Mouse (Mus musculus): ENCODE data around the gene Lrpprc. TPM values are rescaled to one million over a fixed set of nuclear protein-coding genes. Genes with fewer than 3 reads are reported as not detected.

Lrpprc gene
- polyA plus RNA-seq, 1 experiment from 2014 or later, result 74.4 TPM

DNA sequence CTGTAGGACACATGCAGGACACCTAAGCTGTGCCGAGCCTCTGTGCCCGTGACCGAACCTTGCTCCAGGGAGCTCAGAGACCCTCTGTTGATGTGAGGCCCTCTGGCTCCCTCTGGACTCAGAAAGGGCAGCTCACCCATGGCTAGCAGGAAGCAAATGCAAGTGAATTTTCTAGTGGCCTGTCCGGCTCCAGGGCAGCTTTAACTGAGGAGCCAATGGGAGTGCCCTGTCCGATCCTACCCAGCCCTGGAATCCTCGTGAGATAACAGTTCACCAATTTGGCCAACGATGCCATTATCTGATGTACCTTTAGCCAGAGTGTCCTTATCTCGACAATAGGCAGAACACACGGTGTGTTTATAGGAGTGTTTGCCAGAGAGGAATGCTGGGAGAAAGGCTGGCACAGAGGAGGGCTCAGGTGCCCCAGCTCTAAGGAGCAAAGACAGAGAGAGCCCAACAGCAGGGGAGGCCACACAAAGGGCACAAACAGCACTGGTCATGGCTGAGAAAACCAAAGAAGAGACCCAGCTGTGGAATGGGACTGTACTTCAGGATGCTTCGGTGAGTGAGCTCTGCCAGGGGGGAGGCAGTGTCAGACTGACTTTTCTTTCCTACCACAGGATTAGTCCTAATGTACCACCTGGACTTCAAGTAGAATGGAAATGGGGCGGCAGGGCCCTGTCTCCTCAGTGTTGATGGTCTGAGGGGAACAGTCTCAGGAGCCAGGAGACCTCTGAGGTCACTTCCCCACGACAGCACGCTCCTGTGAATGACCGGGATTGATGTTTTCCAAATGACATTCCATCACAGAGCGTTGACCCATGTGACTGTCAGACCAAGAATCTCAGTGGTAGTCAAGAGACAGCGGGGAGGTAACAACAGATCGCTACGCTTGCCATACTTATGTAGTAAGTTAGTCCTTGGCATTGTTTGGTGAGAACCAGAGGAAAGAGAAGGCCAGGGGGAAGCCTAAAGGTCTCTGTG, 107.6 kb downstream of the Lrpprc start, which contains the start of gene Abcg5:
Gene Abcg5, minus strand, starts transcription at position 278 of the 984 bp plus-strand sequence.
- ATAC-seq (ENCODE audit: insufficient number of reproducible peaks, insufficient read depth, low FRiP score, low read depth), result no peak
- no peak within 1 kb of the TSS for H3K9ac ChIP-seq (ENCODE audit: low read length)

DNA sequence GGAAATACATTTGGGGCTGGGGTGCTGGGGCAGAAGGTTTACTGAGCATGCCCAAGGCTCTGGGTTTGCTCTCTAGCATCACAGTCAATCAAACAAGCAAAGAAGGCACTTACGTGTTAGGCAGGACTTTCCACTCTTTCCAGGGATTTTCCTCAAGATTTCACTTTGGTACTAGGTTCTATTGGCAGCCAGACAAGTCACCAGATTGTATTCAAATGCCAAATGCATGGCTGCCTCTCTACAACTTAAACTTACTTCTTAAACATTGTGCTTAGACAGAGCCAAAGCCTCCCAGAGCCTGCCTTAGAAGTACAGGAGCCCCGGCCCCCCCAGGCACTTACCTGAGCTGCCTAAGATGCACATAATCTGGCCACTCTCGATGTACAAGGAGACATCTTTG, 108.9 kb downstream of the Lrpprc start:
- 79% methylated on average over 3 of the region's 3 CpGs for WGBS
- no peaks in the 10 kb centered on the region for H3K27me3 ChIP-seq (ENCODE audit: control insufficient read depth, insufficient read depth, low read length)
- no peak for ATAC-seq (ENCODE audit: insufficient number of reproducible peaks, insufficient read depth, low FRiP score, low read depth)

More for the DNA sequence above, 107.6 kb downstream of the Lrpprc start, which contains the start of gene Abcg5:
- H3K27me3 ChIP-seq (ENCODE audit: control insufficient read depth, insufficient read depth, low read length), result no peaks in the 10 kb centered on the region
- no peak within 1 kb of the TSS for H3K27ac ChIP-seq (replicated peaks in 1 of 2; ENCODE audit: control insufficient read depth in 1 of 2, insufficient read depth in 1 of 2, low read depth in 2 of 2, low read length in 2 of 2)
- no peak within 1 kb of the TSS for H3K4me2 ChIP-seq (ENCODE audit: low read length)
- H3K36me3 ChIP-seq (ENCODE audit: control insufficient read depth, insufficient read depth, low read length), result no peaks in the 10 kb centered on the region
- 56% methylated on average over 18 of the region's 18 CpGs for WGBS
- no peaks in the 10 kb centered on the region for H3K4me1 ChIP-seq (ENCODE audit: control insufficient read depth in 2 of 2, insufficient read depth in 2 of 2, low read length in 2 of 2)
- no peaks in the 10 kb centered on the region for H3K9me3 ChIP-seq (ENCODE audit: control insufficient read depth, low read length)
- no peak within 1 kb of the TSS for H3K4me3 ChIP-seq (ENCODE audit: control insufficient read depth in 1 of 2, insufficient read depth in 1 of 2, low read depth in 1 of 2, low read length in 2 of 2)

DNA sequence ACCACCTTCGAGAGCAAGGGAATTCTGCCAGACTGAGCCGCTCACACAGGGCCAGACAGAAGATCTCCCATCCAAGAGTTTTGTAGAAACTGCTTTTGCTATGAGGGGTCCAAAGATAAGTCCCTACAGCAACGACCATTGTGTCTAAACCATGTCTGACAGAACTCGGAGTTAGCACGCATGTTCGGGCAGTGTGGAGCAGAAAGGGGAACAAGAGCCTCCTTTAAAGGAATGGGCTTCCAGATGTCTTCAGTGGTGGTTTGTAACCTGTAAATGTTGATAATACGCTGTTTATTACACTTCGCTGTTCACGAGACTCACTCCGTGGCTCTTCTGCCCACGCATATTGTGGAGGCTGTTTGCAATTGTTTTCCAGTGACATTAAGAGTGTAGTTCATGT, 113.0 kb downstream of the Lrpprc start:
- peaks cover 12% of the 10 kb centered on the region for H3K27me3 ChIP-seq (ENCODE audit: control insufficient read depth, insufficient read depth, low read length)
- H3K9ac ChIP-seq (ENCODE audit: low read length), result no peak overlapping the region
- no peak overlapping the region for H3K27ac ChIP-seq (replicated peaks in 1 of 2; ENCODE audit: control insufficient read depth in 1 of 2, insufficient read depth in 1 of 2, low read depth in 2 of 2, low read length in 2 of 2)
- H3K36me3 ChIP-seq (ENCODE audit: control insufficient read depth, insufficient read depth, low read length), result no peaks in the 10 kb centered on the region
- H3K4me3 ChIP-seq (ENCODE audit: control insufficient read depth in 1 of 2, insufficient read depth in 1 of 2, low read depth in 1 of 2, low read length in 2 of 2), result no peak overlapping the region
- no peaks in the 10 kb centered on the region for H3K9me3 ChIP-seq (ENCODE audit: control insufficient read depth, low read length)
- H3K4me2 ChIP-seq (ENCODE audit: low read length), result no peak overlapping the region
- no peak for ATAC-seq (ENCODE audit: insufficient number of reproducible peaks, insufficient read depth, low FRiP score, low read depth)
- 88% methylated on average over 11 of the region's 11 CpGs for WGBS
- peaks cover 3 to 7% of the 10 kb centered on the region in 2 experiments; a peak in 2 of 4 replicates for H3K4me1 ChIP-seq (ENCODE audit: control insufficient read depth in 2 of 2, insufficient read depth in 2 of 2, low read length in 2 of 2)

More for the DNA sequence above, 108.9 kb downstream of the Lrpprc start:
- no peak overlapping the region for H3K4me2 ChIP-seq (ENCODE audit: low read length)
- H3K4me1 ChIP-seq (ENCODE audit: control insufficient read depth in 2 of 2, insufficient read depth in 2 of 2, low read length in 2 of 2), result no peaks in the 10 kb centered on the region
- H3K9ac ChIP-seq (ENCODE audit: low read length), result no peak overlapping the region
- H3K27ac ChIP-seq (replicated peaks in 1 of 2; ENCODE audit: control insufficient read depth in 1 of 2, insufficient read depth in 1 of 2, low read depth in 2 of 2, low read length in 2 of 2), result no peak overlapping the region
- no peaks in the 10 kb centered on the region for H3K9me3 ChIP-seq (ENCODE audit: control insufficient read depth, low read length)
- H3K36me3 ChIP-seq (ENCODE audit: control insufficient read depth, insufficient read depth, low read length), result no peaks in the 10 kb centered on the region
- no peak overlapping the region for H3K4me3 ChIP-seq (ENCODE audit: control insufficient read depth in 1 of 2, insufficient read depth in 1 of 2, low read depth in 1 of 2, low read length in 2 of 2)

DNA sequence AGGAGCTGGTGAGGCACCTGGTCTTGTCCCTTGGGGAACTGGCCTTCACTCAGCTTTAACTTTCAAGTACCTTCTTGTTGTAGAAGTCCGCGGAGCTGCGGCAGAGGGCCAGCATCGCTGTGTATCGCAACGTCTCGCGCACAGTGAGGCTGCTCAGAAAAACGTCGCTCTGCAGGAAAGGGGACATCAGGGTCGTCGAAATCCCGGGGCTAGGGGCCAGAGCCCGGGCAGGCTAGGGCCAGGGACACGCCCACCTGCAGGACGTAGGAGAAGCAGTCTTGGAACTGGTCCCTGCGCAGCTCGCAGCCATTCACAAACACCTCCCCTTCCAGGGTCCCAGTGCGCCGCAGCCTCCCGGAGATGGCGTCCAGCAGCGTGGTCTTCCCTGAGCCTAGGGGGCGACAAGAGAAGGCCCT, 114.6 kb downstream of the Lrpprc start, which contains the start of gene Abcg8:
Gene Abcg8, plus strand, starts transcription at position 352 of the 416 bp plus-strand sequence.
- peak within 1 kb of the TSS; percentile 62 for H3K9ac ChIP-seq (ENCODE audit: low read length)
- H3K4me1 ChIP-seq (ENCODE audit: control insufficient read depth in 2 of 2, insufficient read depth in 2 of 2, low read length in 2 of 2), result peaks cover 3 to 7% of the 10 kb centered on the region in 2 experiments; a peak in 2 of 4 replicates
- no peak within 1 kb of the TSS for H3K27ac ChIP-seq (replicated peaks in 1 of 2; ENCODE audit: control insufficient read depth in 1 of 2, insufficient read depth in 1 of 2, low read depth in 2 of 2, low read length in 2 of 2)
- peaks cover 12% of the 10 kb centered on the region for H3K27me3 ChIP-seq (ENCODE audit: control insufficient read depth, insufficient read depth, low read length)
- H3K4me3 ChIP-seq (ENCODE audit: control insufficient read depth in 1 of 2, insufficient read depth in 1 of 2, low read depth in 1 of 2, low read length in 2 of 2), result peak within 1 kb of the TSS; percentile 43 to 49
- WGBS, result under 1% methylated on average over 24 of the region's 24 CpGs
- ATAC-seq (ENCODE audit: insufficient number of reproducible peaks, insufficient read depth, low FRiP score, low read depth), result no peak
- no peaks in the 10 kb centered on the region for H3K9me3 ChIP-seq (ENCODE audit: control insufficient read depth, low read length)
- peak within 1 kb of the TSS; percentile 91 for H3K4me2 ChIP-seq (ENCODE audit: low read length)
- no peaks in the 10 kb centered on the region for H3K36me3 ChIP-seq (ENCODE audit: control insufficient read depth, insufficient read depth, low read length)

DNA sequence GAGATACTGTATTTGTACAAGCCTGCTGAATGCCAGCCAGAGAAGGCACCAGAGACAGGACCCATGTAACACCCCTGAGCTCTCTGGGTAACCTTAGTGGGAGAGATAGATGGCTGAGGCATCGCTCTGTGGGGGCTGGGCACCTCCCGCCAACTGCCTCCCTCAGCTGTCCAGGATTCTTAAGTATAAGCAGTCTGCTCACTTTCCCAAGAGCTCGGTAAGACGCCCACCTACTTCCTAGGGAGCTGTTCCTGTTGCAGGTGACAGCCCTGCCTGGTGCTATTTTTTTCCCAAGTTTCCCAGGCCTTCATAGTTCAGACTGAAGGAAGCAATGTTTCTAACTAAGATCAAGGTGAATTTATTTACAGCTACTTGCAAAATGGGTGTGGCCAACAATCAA, 115.4 kb downstream of the Lrpprc start:
- WGBS, result 52% methylated on average over 4 of the region's 4 CpGs
- peaks cover 12% of the 10 kb centered on the region for H3K27me3 ChIP-seq (ENCODE audit: control insufficient read depth, insufficient read depth, low read length)

DNA sequence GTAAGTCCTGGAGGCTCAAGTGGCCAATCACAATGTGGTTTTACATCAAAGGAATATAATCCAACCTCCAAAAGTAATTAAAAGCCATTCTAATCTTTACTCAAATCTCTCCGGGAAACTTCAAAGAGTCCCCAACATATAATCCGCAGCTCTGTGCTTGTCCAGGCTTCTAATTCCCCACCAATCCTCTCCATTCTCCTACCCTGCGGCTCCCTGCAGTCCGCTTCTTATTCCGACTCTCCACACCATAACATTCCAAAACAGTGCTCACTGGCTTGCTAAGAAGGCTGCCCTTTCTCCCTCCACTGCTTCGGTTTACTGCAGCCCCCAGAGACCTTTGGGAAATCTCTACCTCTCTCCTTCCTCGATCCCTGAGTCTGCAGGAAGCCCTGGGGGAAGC, 116.5 kb downstream of the Lrpprc start:
- Histone ChIP-seq H3K27me3 (ENCODE audit: control insufficient read depth, insufficient read depth, low read length) (peaks cover 12% of the 10 kb centered on the region), H3K9ac (ENCODE audit: low read length) (no peak overlapping the region), H3K4me1 (ENCODE audit: control insufficient read depth in 2 of 2, insufficient read depth in 2 of 2, low read length in 2 of 2) (peaks cover 3 to 7% of the 10 kb centered on the region in 2 experiments; a peak in 2 of 4 replicates), H3K4me2 (ENCODE audit: low read length) (no peak overlapping the region), H3K27ac (replicated peaks in 1 of 2; ENCODE audit: control insufficient read depth in 1 of 2, insufficient read depth in 1 of 2, low read depth in 2 of 2, low read length in 2 of 2) (no peak overlapping the region), H3K4me3 (ENCODE audit: control insufficient read depth in 1 of 2, insufficient read depth in 1 of 2, low read depth in 1 of 2, low read length in 2 of 2) (no peak overlapping the region), H3K9me3 (ENCODE audit: control insufficient read depth, low read length) (no peaks in the 10 kb centered on the region), H3K36me3 (ENCODE audit: control insufficient read depth, insufficient read depth, low read length) (no peaks in the 10 kb centered on the region)
- 44% methylated on average over 7 of the region's 7 CpGs for WGBS
- ATAC-seq (ENCODE audit: insufficient number of reproducible peaks, insufficient read depth, low FRiP score, low read depth), result no peak

More for the DNA sequence above, 115.4 kb downstream of the Lrpprc start:
- peaks cover 3 to 7% of the 10 kb centered on the region in 2 experiments; a peak in 2 of 4 replicates for H3K4me1 ChIP-seq (ENCODE audit: control insufficient read depth in 2 of 2, insufficient read depth in 2 of 2, low read length in 2 of 2)
- H3K9ac ChIP-seq (ENCODE audit: low read length), result no peak overlapping the region
- no peaks in the 10 kb centered on the region for H3K9me3 ChIP-seq (ENCODE audit: control insufficient read depth, low read length)
- no peak for ATAC-seq (ENCODE audit: insufficient number of reproducible peaks, insufficient read depth, low FRiP score, low read depth)
- no peak overlapping the region for H3K4me3 ChIP-seq (ENCODE audit: control insufficient read depth in 1 of 2, insufficient read depth in 1 of 2, low read depth in 1 of 2, low read length in 2 of 2)
- no peak overlapping the region for H3K27ac ChIP-seq (replicated peaks in 1 of 2; ENCODE audit: control insufficient read depth in 1 of 2, insufficient read depth in 1 of 2, low read depth in 2 of 2, low read length in 2 of 2)
- peak overlapping the region; percentile 91; the same call in 1 of the 2 replicates for H3K4me2 ChIP-seq (ENCODE audit: low read length)
- no peaks in the 10 kb centered on the region for H3K36me3 ChIP-seq (ENCODE audit: control insufficient read depth, insufficient read depth, low read length)

DNA sequence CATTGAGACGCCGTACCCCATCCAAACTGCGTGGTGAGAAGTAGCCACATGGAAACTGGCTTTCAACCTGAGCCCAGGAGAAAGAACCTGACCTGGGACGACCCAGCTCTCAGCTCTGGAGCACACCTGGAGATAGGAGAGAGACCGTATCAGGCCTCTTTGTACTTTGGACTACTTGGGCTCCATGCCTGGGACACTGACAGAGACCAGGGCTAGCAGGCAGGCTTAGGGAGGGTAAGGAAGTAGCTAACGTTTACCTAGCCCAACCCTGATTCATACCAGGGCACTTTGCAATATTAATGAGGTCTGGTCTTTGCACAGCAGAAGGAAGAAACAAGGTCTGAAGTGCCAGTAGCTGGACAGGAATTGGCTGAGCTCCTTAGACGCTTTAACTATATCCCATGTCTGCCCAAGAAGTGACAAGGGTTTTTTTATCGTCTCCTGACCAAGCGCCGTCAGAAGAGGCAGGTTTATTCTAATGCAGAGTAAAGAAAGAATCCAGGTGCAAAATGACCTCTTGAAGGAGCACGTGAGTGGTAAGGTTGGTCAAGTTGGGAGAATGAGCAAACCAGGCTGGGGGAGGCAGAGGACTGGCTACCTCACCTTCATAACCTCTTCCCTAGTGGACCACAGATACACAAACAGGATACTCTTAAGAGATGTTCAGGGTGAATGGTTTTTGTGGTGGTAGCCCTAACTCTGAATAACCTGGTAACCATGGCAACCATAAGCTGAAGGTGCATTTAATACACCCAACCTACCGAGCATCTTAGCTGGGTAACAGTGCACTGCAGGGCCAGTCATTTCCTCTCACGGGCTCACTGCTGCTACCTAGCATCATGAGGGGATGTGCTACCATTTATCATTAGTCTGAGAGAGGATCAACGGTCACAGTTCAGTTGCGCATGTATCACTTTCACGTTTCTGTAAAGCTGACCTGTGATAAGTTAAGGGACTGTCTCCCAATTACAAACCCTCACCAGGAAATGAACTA, 117.9 kb downstream of the Lrpprc start:
- H3K9me3 ChIP-seq (ENCODE audit: control insufficient read depth, low read length), result no peaks in the 10 kb centered on the region
- 72% methylated on average over 16 of the region's 16 CpGs for WGBS
- peaks cover 3 to 7% of the 10 kb centered on the region in 2 experiments; a peak in 2 of 4 replicates for H3K4me1 ChIP-seq (ENCODE audit: control insufficient read depth in 2 of 2, insufficient read depth in 2 of 2, low read length in 2 of 2)
- H3K27me3 ChIP-seq (ENCODE audit: control insufficient read depth, insufficient read depth, low read length), result peaks cover 12% of the 10 kb centered on the region
- ATAC-seq (ENCODE audit: insufficient number of reproducible peaks, insufficient read depth, low FRiP score, low read depth), result no peak
- no peak overlapping the region for H3K27ac ChIP-seq (replicated peaks in 1 of 2; ENCODE audit: control insufficient read depth in 1 of 2, insufficient read depth in 1 of 2, low read depth in 2 of 2, low read length in 2 of 2)
- H3K9ac ChIP-seq (ENCODE audit: low read length), result no peak overlapping the region
- no peaks in the 10 kb centered on the region for H3K36me3 ChIP-seq (ENCODE audit: control insufficient read depth, insufficient read depth, low read length)
- no peak overlapping the region for H3K4me2 ChIP-seq (ENCODE audit: low read length)
- H3K4me3 ChIP-seq (ENCODE audit: control insufficient read depth in 1 of 2, insufficient read depth in 1 of 2, low read depth in 1 of 2, low read length in 2 of 2), result no peak overlapping the region
